Mouse (Mus musculus) C2C12 (cell line): Measurements from ENCODE around the gene Tenm4.

Experiments
- CEBPB ChIP-seq: IDR thresholded peaks from one replicate; pipeline ENCODE4 v1.6.1; 2011; ENCODE audit warnings: low read depth, mild to moderate bottlenecking, control low read depth, moderate library complexity
- CTCF ChIP-seq: IDR thresholded peaks from one replicate; pipeline ENCODE4 v1.5.1; 2011; ENCODE audit not compliant: control insufficient read depth, insufficient read depth, insufficient read length
- FOSL1 ChIP-seq: IDR thresholded peaks from one replicate; pipeline ENCODE4 v1.8.0; 2011; ENCODE audit warnings: mild to moderate bottlenecking, low read length; ENCODE audit not compliant: poor library complexity, insufficient read depth, severe bottlenecking
- MAX ChIP-seq: IDR thresholded peaks from one replicate; pipeline ENCODE4 v1.6.1; 2011; ENCODE audit warnings: mild to moderate bottlenecking, control low read depth
- USF1 ChIP-seq: IDR thresholded peaks from one replicate; pipeline ENCODE4 v1.6.1; 2011; ENCODE audit warnings: low read depth, mild to moderate bottlenecking, control low read depth, moderate library complexity

GRCm38 (mm10) chr7:96524486-96525205 is 353.6 kb downstream of the Tenm4 start:
- TF ChIP-seq CTCF (no peak), USF1 (no peak), MAX (no peak), CEBPB (no peak), FOSL1 (no peak)
